In genomic region chr6:142793468-142793867, GRCm38 (mm10) we compare ENCODE assay signal across 12 mouse cellular contexts. TPM values are rescaled to one million over a fixed set of nuclear protein-coding genes. Genes with fewer than 3 reads are reported as not detected.
DNase-seq lines count a peak whose midpoint lies in the region; ATAC-seq lines count a peak whose summit lies in the region.
"Had no signal": no experiment of that assay in that cellular context is flagged by ENCODE, and none has a peak within 500 bp of the region (broad histone marks: within the 10 kb centered on the region; RNA-seq: fewer than 3 reads in every experiment).

No protein-coding gene starts in this region.

- peaks cover 7% of the 10 kb centered on the region; the same call in 1 of the 2 replicates for H3K4me1 ChIP-seq in forebrain, embryonic 14.5 days (ENCODE audit: control insufficient read depth, insufficient read depth, low read length)
- H3K4me1 ChIP-seq in forebrain, embryonic 10.5 days = peaks cover 25% of the 10 kb centered on the region
- 0 out of 2 replicates have a peak, but pooled peaks cover 2% of the 10 kb centered on the region for H3K4me1 ChIP-seq in neural tube, embryonic 11.5 days (ENCODE audit: control insufficient read depth, insufficient read depth, low read length)
- peaks cover 12% of the 10 kb centered on the region for H3K4me1 ChIP-seq in heart, embryonic 11.5 days (ENCODE audit: control insufficient read depth, insufficient read depth, low read length)

- no peaks in the 10 kb centered on the region for H3K27me3 ChIP-seq in forebrain, embryonic 14.5 days (replicated peaks; ENCODE audit: control insufficient read depth, insufficient read depth, low read length)
- H3K27me3 ChIP-seq in forebrain, embryonic 10.5 days (ENCODE audit: poor library complexity, severe bottlenecking) = peaks cover 30% of the 10 kb centered on the region
- no peaks in the 10 kb centered on the region for H3K27me3 ChIP-seq in neural tube, embryonic 11.5 days (ENCODE audit: control insufficient read depth, insufficient read depth, low read length)
- no peaks in the 10 kb centered on the region for H3K27me3 ChIP-seq in heart, embryonic 11.5 days (ENCODE audit: control insufficient read depth, insufficient read depth, low read length)
- H3K27me3 ChIP-seq: CH12.LX; embryonic facial prominence, embryonic 15.5 days; limb, embryonic 15.5 days had no signal

- H3K36me3 ChIP-seq in forebrain, embryonic 14.5 days (ENCODE audit: control insufficient read depth, insufficient read depth, low read length) = no peaks in the 10 kb centered on the region
- no peaks in the 10 kb centered on the region for H3K36me3 ChIP-seq in forebrain, embryonic 10.5 days (replicated peaks)
- no peaks in the 10 kb centered on the region for H3K36me3 ChIP-seq in neural tube, embryonic 11.5 days (ENCODE audit: control insufficient read depth, insufficient read depth, low read length)
- no peaks in the 10 kb centered on the region for H3K36me3 ChIP-seq in heart, embryonic 11.5 days (ENCODE audit: control insufficient read depth, insufficient read depth, low read length)
- H3K36me3 ChIP-seq: embryonic facial prominence, embryonic 15.5 days; limb, embryonic 15.5 days had no signal

- peak; percentile 51; the same call in 1 of the 2 replicates for ATAC-seq in forebrain, embryonic 14.5 days
- ATAC-seq in neural tube, embryonic 11.5 days (ENCODE audit: insufficient read depth, low FRiP score, low TSS enrichment) = peak; percentile 76
- no peak for ATAC-seq in heart, embryonic 11.5 days (replicated peaks; ENCODE audit: insufficient number of reproducible peaks, low FRiP score, low TSS enrichment)

- peak; percentile 51 for DNase-seq in forebrain, embryonic 14.5 days (ENCODE audit: low spot score)
- no peak for DNase-seq in forebrain, embryonic 10.5 days (ENCODE audit: extremely low spot score, low spot score)
- DNase-seq in neural tube, embryonic 11.5 days (ENCODE audit: low spot score) = peak; percentile 46
- no peak for DNase-seq in neural tube, embryonic 10.5 days (ENCODE audit: extremely low spot score, low spot score)
- peak; percentile 33 for DNase-seq in mesoderm, embryonic 11.5 days (ENCODE audit: low read depth, low spot score)
- peak; percentile 50 for DNase-seq in retina, postnatal 1 day
- no peak for DNase-seq in thymus, postnatal 10 days (ENCODE audit: low spot score in 2 of 2)
- DNase-seq: thymus, adult 2 months had no signal

- H3K9me3 ChIP-seq in forebrain, embryonic 14.5 days (replicated peaks; ENCODE audit: control insufficient read depth, low read length) = no peaks in the 10 kb centered on the region
- H3K9me3 ChIP-seq in forebrain, embryonic 10.5 days = no peaks in the 10 kb centered on the region
- H3K9me3 ChIP-seq in neural tube, embryonic 11.5 days (ENCODE audit: control insufficient read depth, low read length) = no peaks in the 10 kb centered on the region
- H3K9me3 ChIP-seq in heart, embryonic 11.5 days (replicated peaks; ENCODE audit: control insufficient read depth, low read length) = no peaks in the 10 kb centered on the region
- H3K9me3 ChIP-seq: embryonic facial prominence, embryonic 15.5 days; limb, embryonic 15.5 days had no signal

- H3K9ac ChIP-seq in forebrain, embryonic 14.5 days (ENCODE audit: low read length) = no peak overlapping the region
- no peak overlapping the region for H3K9ac ChIP-seq in neural tube, embryonic 11.5 days (ENCODE audit: low read length)
- H3K9ac ChIP-seq in heart, embryonic 11.5 days (ENCODE audit: low read depth, low read length) = no peak overlapping the region
- H3K9ac ChIP-seq: embryonic facial prominence, embryonic 15.5 days; limb, embryonic 15.5 days had no signal

- 43% methylated on average over 7 of the region's 7 CpGs for WGBS in forebrain, embryonic 14.5 days
- WGBS in forebrain, embryonic 10.5 days = 58% methylated on average over 7 of the region's 7 CpGs
- WGBS in neural tube, embryonic 11.5 days = 42% methylated on average over 7 of the region's 7 CpGs
- WGBS in heart, embryonic 11.5 days (ENCODE audit: insufficient replicate concordance) = 42% methylated on average over 7 of the region's 7 CpGs

- no peak overlapping the region for H3K27ac ChIP-seq in forebrain, embryonic 14.5 days (ENCODE audit: low read depth, low read length)
- H3K27ac ChIP-seq in forebrain, embryonic 10.5 days = no peak overlapping the region
- no peak overlapping the region for H3K27ac ChIP-seq in neural tube, embryonic 11.5 days (ENCODE audit: low read depth, low read length)
- H3K27ac ChIP-seq in heart, embryonic 11.5 days (ENCODE audit: low read depth, low read length) = no peak overlapping the region
- H3K27ac ChIP-seq: embryonic facial prominence, embryonic 15.5 days; limb, embryonic 15.5 days had no signal

- H3K4me3 ChIP-seq in forebrain, embryonic 14.5 days (ENCODE audit: low read depth, low read length) = no peak overlapping the region
- no peak overlapping the region for H3K4me3 ChIP-seq in forebrain, embryonic 10.5 days
- H3K4me3 ChIP-seq in neural tube, embryonic 11.5 days (ENCODE audit: low read depth, low read length) = no peak overlapping the region
- no peak overlapping the region for H3K4me3 ChIP-seq in heart, embryonic 11.5 days (ENCODE audit: low read depth, low read length)
- H3K4me3 ChIP-seq: embryonic facial prominence, embryonic 15.5 days; limb, embryonic 15.5 days had no signal

- H3K4me2 ChIP-seq in forebrain, embryonic 14.5 days (ENCODE audit: low read length) = no peak overlapping the region
- no peak overlapping the region for H3K4me2 ChIP-seq in neural tube, embryonic 11.5 days (ENCODE audit: low read depth)
- H3K4me2 ChIP-seq in heart, embryonic 11.5 days = no peak overlapping the region
- H3K4me2 ChIP-seq: embryonic facial prominence, embryonic 15.5 days; limb, embryonic 15.5 days had no signal

RNA-seq across cellular contexts. Expression of gene Sult6b2, which starts 10.8 kb away (rescaled TPM):
- polyA plus RNA-seq in forebrain, embryonic 14.5 days (2014; fragmentation: Nextera tagmentation; extraction: Ambion mirVana) = 0.18 TPM in 1 of 2 replicates, not detected in the other
- 0.06 TPM in 1 of 2 replicates, not detected in the other for polyA plus RNA-seq in forebrain, embryonic 10.5 days (2016; fragmentation: Nextera tagmentation; extraction: Ambion mirVana)
- polyA plus RNA-seq in neural tube, embryonic 11.5 days (2014; fragmentation: Nextera tagmentation; extraction: Ambion mirVana) = 0.15 and 0.29 TPM in 2 replicates
- polyA plus RNA-seq in heart, embryonic 11.5 days (2014; fragmentation: Nextera tagmentation; extraction: Ambion mirVana) = 0.14 TPM in 1 of 2 replicates, not detected in the other
- polyA plus RNA-seq: embryonic facial prominence, embryonic 15.5 days had no signal

RNA-seq across cellular contexts. Expression of gene Cmas, which starts 37.0 kb away (rescaled TPM):
- polyA plus RNA-seq in forebrain, embryonic 14.5 days (2014; fragmentation: Nextera tagmentation; extraction: Ambion mirVana) = 159 and 173 TPM in 2 replicates
- 68.9 and 70.6 TPM in 2 replicates for polyA plus RNA-seq in forebrain, embryonic 10.5 days (2016; fragmentation: Nextera tagmentation; extraction: Ambion mirVana)
- polyA plus RNA-seq in neural tube, embryonic 11.5 days (2014; fragmentation: Nextera tagmentation; extraction: Ambion mirVana) = 130 and 133 TPM in 2 replicates
- polyA plus RNA-seq in heart, embryonic 11.5 days (2014; fragmentation: Nextera tagmentation; extraction: Ambion mirVana) = 117 and 126 TPM in 2 replicates

Comparison
In these comparisons a context has a peak if more than half of its experiments do, and no peak if none do; other contexts are left out.
1. DNase-seq: peak in forebrain, embryonic 14.5 days (single experiment), neural tube, embryonic 11.5 days (single experiment), mesoderm, embryonic 11.5 days (single experiment) and retina, postnatal 1 day (single experiment); none in forebrain, embryonic 10.5 days (single experiment), neural tube, embryonic 10.5 days (single experiment) and thymus, postnatal 10 days (0 of 2).